Mouse (Mus musculus) hindbrain, embryonic 14.5 days (tissue): ENCODE measurements around the gene Slco1a1. TPM values are rescaled to one million over a fixed set of nuclear protein-coding genes. Genes with fewer than 3 reads are reported as not detected.

Experiments used
- ATAC-seq: fragments of 200-750 bp; cut with Nextera tagmentation; 2 replicates; pipeline ENCODE4 v1.8.0; 2017; ENCODE audit warnings: moderate number of reproducible peaks, mild to moderate bottlenecking, moderate TSS enrichment, moderate library complexity; ENCODE audit not compliant: low FRiP score
- DNase-seq: peaks from one replicate; pipeline ENCODE4 v3.0.0-alpha.2; 2015; ENCODE audit warnings: low spot score
- H3K27ac ChIP-seq: fragments of 300-500 bp; sonication (generic); 2 replicates; pipeline ENCODE4 v1.5.1; 2014; ENCODE audit warnings: mild to moderate bottlenecking, moderate library complexity
- H3K27me3 ChIP-seq: fragments of 300-500 bp; sonication (generic); 2 replicates; pipeline ENCODE4 v1.6.1; 2014; ENCODE audit warnings: mild to moderate bottlenecking, low read length, mixed read lengths; ENCODE audit not compliant: control insufficient read depth, insufficient read depth
- H3K36me3 ChIP-seq: fragments of 300-500 bp; sonication (generic); replicated peaks from 2 replicates; pipeline ENCODE4 v1.6.1; 2014; ENCODE audit not compliant: control insufficient read depth, insufficient read depth
- H3K4me1 ChIP-seq: fragments of 300-500 bp; sonication (generic); replicated peaks from 2 replicates; pipeline ENCODE4 v1.6.1; 2014; ENCODE audit warnings: antibody characterized with exemption, low read length, mixed read lengths; ENCODE audit not compliant: control insufficient read depth, insufficient read depth
- H3K4me2 ChIP-seq: fragments of 300-500 bp; sonication (generic); replicated peaks from 2 replicates; pipeline ENCODE4 v1.6.1; 2014; ENCODE audit warnings: mild to moderate bottlenecking, moderate library complexity
- H3K4me3 ChIP-seq: fragments of 300-500 bp; sonication (generic); replicated peaks from 2 replicates; pipeline ENCODE4 v1.5.1; 2014; ENCODE audit warnings: mild to moderate bottlenecking, low read length
- H3K9ac ChIP-seq: fragments of 300-500 bp; sonication (generic); 2 replicates; pipeline ENCODE4 v1.6.1; 2014
- H3K9me3 ChIP-seq: fragments of 300-500 bp; sonication (generic); 2 replicates; pipeline ENCODE4 v1.6.1; 2016; ENCODE audit warnings: low read length; ENCODE audit not compliant: control insufficient read depth
- WGBS: fragments of 180-500 bp; shearing (Covaris S2); extraction: QIAGEN DNeasy Blood & Tissue Kit; methylation state at CpG from one replicate; pipeline ENCODE4 v1.1.7; 2014; 5-methylcytosine and 5-hydroxymethylcytosine counted together
- polyA plus RNA-seq: library from polyadenylated mRNA; unstranded; fragments of >200 nt; fragmentation: Nextera tagmentation; extraction: Ambion mirVana; gene quantifications from 2 replicates; pipeline ENCODE4 v1.2.1, GENCODE M21; 2014

The Slco1a1 gene
- not detected in 2 replicates for polyA plus RNA-seq

- no peak within 1 kb of the TSS for H3K27ac ChIP-seq
- H3K9ac ChIP-seq, result no peak within 1 kb of the TSS
- no peaks in the 10 kb centered on the region for H3K27me3 ChIP-seq
- no peak for DNase-seq
- no peak for ATAC-seq
- H3K36me3 ChIP-seq, result no peaks in the 10 kb centered on the region
- H3K4me3 ChIP-seq, result no peak within 1 kb of the TSS
- no peaks in the 10 kb centered on the region for H3K4me1 ChIP-seq
- no peak within 1 kb of the TSS for H3K4me2 ChIP-seq
- no peaks in the 10 kb centered on the region for H3K9me3 ChIP-seq
Observed at GRCm38 (mm10) chr6:141946862-141947261, at the start of gene Slco1a1. Slco1a1 (minus strand) TSS chr6:141946962.

DNA sequence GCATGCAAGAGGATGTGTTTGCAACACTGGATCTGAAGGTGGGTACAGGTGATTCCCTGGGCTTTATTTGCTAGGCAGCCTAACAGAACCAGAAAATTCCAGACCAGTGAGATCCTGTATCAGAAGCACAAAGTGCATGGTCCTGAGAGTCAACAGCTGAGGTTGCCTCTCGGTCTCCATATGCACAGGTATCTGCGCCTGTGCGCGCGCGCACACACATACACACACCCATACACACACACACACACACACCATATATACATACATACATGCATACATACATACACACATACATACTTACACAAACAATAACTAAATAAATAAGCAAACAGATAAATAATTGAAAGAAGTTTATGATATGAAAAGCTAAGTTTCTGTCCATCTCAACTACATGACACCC lies 40.0 kb upstream of the Slco1a1 start:
- no peaks in the 10 kb centered on the region for H3K36me3 ChIP-seq
- no peak for DNase-seq
- ATAC-seq, result no peak
- 99% methylated on average over 6 of the region's 6 CpGs for whole genome bisulfite sequencing
- H3K27ac ChIP-seq, result no peak overlapping the region
- H3K4me1 ChIP-seq, result no peaks in the 10 kb centered on the region
- H3K4me3 ChIP-seq, result no peak overlapping the region
- no peak overlapping the region for H3K4me2 ChIP-seq
- H3K9me3 ChIP-seq, result no peaks in the 10 kb centered on the region
- H3K9ac ChIP-seq, result no peak overlapping the region
- H3K27me3 ChIP-seq, result no peaks in the 10 kb centered on the region

GRCm38 (mm10) chr6:141984644-141985043 lies 37.9 kb upstream of the Slco1a1 start:
- Histone ChIP-seq H3K4me1 (no peaks in the 10 kb centered on the region), H3K36me3 (no peaks in the 10 kb centered on the region), H3K27me3 (no peaks in the 10 kb centered on the region), H3K9ac (no peak overlapping the region), H3K4me2 (no peak overlapping the region), H3K27ac (no peak overlapping the region), H3K9me3 (no peaks in the 10 kb centered on the region), H3K4me3 (no peak overlapping the region)
- no peak for DNase-seq
- no peak for ATAC-seq
- 83% methylated on average over 3 of the region's 3 CpGs for WGBS

- ATAC-seq, result no peak
- H3K4me2 ChIP-seq, result no peak overlapping the region
- no peaks in the 10 kb centered on the region for H3K9me3 ChIP-seq
Observed at GRCm38 (mm10) chr6:141962420-141962819, 15.7 kb upstream of the Slco1a1 start.

DNA sequence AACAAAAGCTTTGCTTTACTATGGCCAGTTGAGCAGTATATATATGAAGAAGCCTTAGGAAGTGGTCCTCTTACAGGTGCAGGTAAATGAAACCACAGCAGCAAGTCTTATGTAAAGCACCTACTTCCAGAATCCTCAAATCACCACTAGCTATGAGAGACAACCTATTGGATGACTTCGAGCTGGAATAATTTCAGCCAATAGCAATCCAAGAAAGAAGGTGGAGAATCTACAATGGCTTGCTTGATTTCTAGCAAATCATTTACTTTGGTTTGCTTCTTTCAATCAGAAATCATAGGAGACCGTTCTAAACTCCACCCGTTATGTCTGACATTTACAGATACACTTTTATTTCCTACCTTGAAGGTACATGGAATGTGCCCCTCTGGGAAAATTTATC lies 15.1 kb upstream of the Slco1a1 start:
- Histone ChIP-seq H3K9ac (no peak overlapping the region), H3K9me3 (no peaks in the 10 kb centered on the region), H3K4me2 (no peak overlapping the region), H3K36me3 (no peaks in the 10 kb centered on the region), H3K4me3 (no peak overlapping the region), H3K27ac (no peak overlapping the region), H3K4me1 (no peaks in the 10 kb centered on the region), H3K27me3 (no peaks in the 10 kb centered on the region)
- WGBS, result 92% methylated on average over 3 of the region's 3 CpGs
- DNase-seq (no peak), ATAC-seq (no peak)

More at GRCm38 (mm10) chr6:141962420-141962819, 15.7 kb upstream of the Slco1a1 start:
- 64% methylated on average over 1 of the region's 1 CpGs for WGBS
- DNase-seq, result no peak
- H3K4me3 ChIP-seq, result no peak overlapping the region
- no peaks in the 10 kb centered on the region for H3K27me3 ChIP-seq
- H3K27ac ChIP-seq, result no peak overlapping the region
- no peaks in the 10 kb centered on the region for H3K4me1 ChIP-seq
- no peaks in the 10 kb centered on the region for H3K36me3 ChIP-seq
- no peak overlapping the region for H3K9ac ChIP-seq

GRCm38 (mm10) chr6:141960482-141960881 lies 13.7 kb upstream of the Slco1a1 start:
- Histone ChIP-seq H3K4me2 (no peak overlapping the region), H3K36me3 (no peaks in the 10 kb centered on the region), H3K27ac (no peak overlapping the region), H3K4me1 (no peaks in the 10 kb centered on the region), H3K9me3 (no peaks in the 10 kb centered on the region), H3K9ac (no peak overlapping the region), H3K4me3 (no peak overlapping the region), H3K27me3 (no peaks in the 10 kb centered on the region)
- WGBS, result 86% methylated on average over 5 of the region's 5 CpGs
- DNase-seq (no peak), ATAC-seq (no peak)

DNA sequence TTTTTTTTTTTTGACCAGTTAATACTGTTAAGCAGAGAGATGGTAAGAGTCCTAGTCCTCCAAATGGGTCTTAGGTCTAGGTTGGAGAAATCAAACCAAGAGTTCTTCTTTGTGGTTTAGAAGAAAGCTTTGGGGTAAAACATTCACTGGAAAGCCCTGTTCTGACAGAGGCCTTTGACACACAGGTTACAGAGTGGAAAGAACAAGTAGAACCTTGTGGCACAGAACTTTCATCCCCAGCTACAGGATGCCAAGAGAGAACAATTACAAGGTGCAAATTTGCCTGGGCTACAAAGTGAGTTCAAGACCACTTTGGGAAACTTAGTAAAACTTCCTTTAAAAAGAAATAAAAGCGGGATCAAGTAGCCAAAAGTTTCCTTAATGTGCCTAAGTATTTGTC lies 6.3 kb downstream of the Slco1a1 start:
- Histone ChIP-seq H3K4me1 (no peaks in the 10 kb centered on the region), H3K4me3 (no peak overlapping the region), H3K4me2 (no peak overlapping the region), H3K9ac (no peak overlapping the region), H3K27ac (no peak overlapping the region), H3K9me3 (no peaks in the 10 kb centered on the region), H3K27me3 (no peaks in the 10 kb centered on the region), H3K36me3 (no peaks in the 10 kb centered on the region)
- 94% methylated on average over 1 of the region's 1 CpGs for WGBS
- ATAC-seq (no peak), DNase-seq (no peak)

DNA sequence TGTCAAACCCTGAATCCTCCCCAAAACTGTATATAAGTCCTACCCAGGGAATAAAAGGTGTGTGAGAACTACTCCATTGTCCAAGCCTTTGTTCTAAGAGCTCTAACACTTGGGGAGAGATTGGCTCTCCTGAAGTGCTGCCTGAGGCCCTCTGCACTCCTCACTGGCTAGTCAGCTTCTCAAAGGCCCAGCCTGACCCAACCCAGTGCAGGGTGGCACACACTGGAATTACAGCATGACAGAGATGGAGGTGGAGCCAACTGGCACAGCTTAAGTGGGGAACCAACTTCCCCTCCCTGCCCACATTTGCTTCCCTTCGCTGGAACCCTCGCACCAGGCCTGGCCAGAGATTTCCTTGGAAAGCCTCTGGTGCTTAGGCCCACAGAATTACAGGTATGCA lies 48.6 kb downstream of the Slco1a1 start:
- no peaks in the 10 kb centered on the region for H3K9me3 ChIP-seq
- DNase-seq (no peak), ATAC-seq (no peak)
- no peaks in the 10 kb centered on the region for H3K4me1 ChIP-seq
- 76% methylated on average over 2 of the region's 2 CpGs for WGBS
- no peak overlapping the region for H3K9ac ChIP-seq
- H3K27ac ChIP-seq, result no peak overlapping the region
- H3K4me3 ChIP-seq, result no peak overlapping the region
- H3K36me3 ChIP-seq, result no peaks in the 10 kb centered on the region
- H3K27me3 ChIP-seq, result no peaks in the 10 kb centered on the region
- H3K4me2 ChIP-seq, result no peak overlapping the region

DNA sequence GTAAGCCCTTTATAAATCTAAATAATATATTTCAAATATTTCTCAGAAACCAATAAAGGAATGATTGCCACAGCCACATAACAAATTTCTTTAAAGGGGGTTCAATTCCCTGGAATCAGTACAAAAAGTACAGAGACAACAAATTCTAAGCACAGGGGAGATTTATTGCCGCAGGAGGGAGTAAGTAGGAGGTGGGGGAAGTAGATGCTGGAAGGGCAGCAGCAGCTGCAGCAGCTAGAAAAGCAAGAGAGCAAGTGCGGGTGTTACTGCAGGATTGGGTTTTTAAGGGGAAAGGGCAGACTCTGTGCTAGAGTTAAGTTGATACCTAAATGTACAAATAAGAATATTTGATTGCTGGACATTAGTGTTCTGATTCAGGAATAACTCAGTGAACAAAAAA lies 57.0 kb downstream of the Slco1a1 start:
- no peak for DNase-seq
- no peak overlapping the region for H3K4me2 ChIP-seq
- 72% methylated on average over 2 of the region's 2 CpGs for WGBS
- H3K9me3 ChIP-seq, result no peaks in the 10 kb centered on the region
- H3K27ac ChIP-seq, result no peak overlapping the region
- H3K27me3 ChIP-seq, result no peaks in the 10 kb centered on the region
- H3K4me3 ChIP-seq, result no peak overlapping the region
- no peaks in the 10 kb centered on the region for H3K36me3 ChIP-seq
- no peaks in the 10 kb centered on the region for H3K4me1 ChIP-seq
- no peak for ATAC-seq
- H3K9ac ChIP-seq, result no peak overlapping the region

DNA sequence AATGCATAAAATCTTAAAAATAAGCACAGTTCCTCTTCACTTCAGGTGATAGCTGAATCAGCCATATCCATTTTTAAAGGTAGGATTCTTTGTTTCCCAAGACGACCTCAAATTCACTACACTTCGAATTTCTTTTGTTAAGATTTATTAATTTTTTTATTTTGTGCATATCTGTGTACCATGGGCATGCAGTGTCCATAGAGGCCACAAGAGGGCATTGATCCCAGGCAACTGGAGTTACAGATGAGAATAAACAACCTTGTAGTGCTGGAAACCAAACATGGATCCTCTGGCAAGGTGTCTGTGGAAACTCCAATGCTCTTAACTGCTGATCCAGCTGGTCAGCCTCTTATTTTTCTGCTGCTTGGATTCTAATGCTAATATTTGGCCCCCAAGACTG lies 58.5 kb downstream of the Slco1a1 start:
- Histone ChIP-seq H3K36me3 (no peaks in the 10 kb centered on the region), H3K27ac (no peak overlapping the region), H3K4me2 (no peak overlapping the region), H3K9ac (no peak overlapping the region), H3K27me3 (no peaks in the 10 kb centered on the region), H3K9me3 (no peaks in the 10 kb centered on the region), H3K4me3 (no peak overlapping the region), H3K4me1 (no peaks in the 10 kb centered on the region)
- ATAC-seq, result no peak
- 69% methylated on average over 2 of the region's 2 CpGs for WGBS
- DNase-seq, result no peak
